Mouse (Mus musculus): ENCODE measurements at regions not wholly inside any gene's neighbourhood (a gene's known extent, or its start where the extent isn't known, plus 50 kb on each side); places are given as distances from the start of the nearest gene placed in this dataset.

DNA sequence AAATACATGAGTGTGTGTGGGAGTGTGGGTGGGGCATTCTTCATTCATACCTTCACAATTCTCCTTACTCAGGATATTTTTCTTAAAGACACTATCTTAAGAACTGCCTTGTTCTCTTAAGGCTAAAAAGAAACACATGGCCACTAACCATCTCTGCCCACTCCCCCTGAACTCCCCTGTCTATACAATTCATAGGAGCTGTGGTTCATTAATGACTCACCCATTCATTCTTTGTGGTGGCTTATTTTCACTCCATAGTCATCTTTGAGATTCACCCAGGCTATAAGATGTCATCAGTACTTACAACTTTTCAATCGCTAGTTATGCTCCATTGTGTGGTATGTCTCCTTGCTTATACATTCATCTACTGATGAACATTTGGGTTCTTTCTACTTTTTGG, 97.7 kb upstream of the Spred1 start:
- no peak for DNase-seq

GRCm38 (mm10) chr2:117027071-117027470, 94.1 kb upstream of the Spred1 start:
- DNase-seq: no peak

GRCm38 (mm10) chr2:117028771-117029170, 92.4 kb upstream of the Spred1 start:
- DNase-seq: peak in 1 of 2 experiments; percentile 7

DNA sequence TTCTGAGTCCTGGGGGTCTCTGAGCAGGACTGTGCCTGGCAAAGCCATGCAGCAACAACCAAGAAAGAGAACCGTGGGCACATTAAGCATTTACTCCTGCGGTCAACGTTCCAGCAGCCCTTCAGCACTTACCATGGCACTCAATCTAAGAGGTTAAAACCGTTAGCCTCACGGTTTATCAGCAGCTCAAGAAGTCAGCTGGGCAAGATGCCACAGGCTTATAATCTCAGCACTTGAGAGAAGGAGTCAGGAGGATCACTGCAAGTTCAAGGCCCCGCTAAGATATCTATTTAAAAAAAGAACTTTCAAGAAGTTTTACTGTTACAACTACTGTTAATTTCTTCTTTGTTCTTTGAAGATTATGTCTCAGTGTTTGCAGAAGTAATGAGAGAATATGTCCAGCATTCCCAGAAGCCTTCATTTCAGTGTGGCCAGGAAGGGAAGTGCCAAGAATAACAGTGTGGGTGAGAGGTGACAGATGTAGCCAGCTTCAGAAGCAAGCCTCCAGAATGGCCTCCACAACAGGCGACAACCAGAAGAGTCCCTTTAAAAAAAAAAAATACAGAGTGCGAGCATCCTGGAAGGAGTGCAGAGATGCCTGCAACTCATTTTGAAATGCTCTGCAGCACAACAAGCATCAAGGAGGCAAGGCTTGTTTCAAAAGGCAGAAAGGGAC, 84.8 kb upstream of the Spred1 start:
- DNase-seq: no peak

DNA sequence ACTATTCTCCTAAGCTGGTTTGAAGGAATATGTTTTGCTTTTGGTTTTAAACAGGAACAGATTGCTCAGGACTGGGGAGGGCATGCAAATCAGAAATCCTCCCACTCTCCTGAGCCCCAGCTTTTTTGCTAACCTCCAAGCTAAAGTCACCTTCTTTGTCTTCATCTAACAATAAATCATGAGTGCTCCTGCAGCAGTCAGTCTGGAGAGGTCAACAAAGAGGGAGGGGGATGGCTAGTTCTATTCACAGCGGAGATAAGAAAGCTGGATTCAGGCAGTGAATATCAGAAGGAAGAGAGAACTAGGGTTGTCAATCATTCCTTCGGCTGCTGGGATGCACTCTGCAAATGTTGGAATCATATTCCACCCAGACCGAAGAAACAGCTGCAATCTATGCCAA, 81.0 kb upstream of the Spred1 start:
- no peak for DNase-seq

DNA sequence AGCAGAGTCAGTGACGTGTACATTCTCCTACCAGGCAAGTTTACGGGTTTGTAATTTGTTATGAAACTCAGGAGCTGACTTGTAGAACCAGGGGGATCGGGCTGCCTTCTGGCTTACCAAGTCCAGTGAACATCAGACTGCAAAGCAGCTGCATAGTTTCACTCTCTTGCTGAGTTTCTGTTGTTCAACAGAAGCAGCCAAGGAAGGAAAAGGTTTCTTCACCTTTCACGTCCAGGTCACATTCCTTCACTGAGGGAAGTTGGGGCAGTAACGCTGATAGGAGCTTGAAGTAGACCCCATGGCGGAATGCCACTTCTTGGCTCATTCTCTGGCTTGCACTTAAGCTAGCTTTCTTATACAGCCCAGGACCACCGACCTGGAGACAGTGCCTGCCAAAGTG, 77.3 kb upstream of the Spred1 start:
- DNase-seq: no peak

DNA sequence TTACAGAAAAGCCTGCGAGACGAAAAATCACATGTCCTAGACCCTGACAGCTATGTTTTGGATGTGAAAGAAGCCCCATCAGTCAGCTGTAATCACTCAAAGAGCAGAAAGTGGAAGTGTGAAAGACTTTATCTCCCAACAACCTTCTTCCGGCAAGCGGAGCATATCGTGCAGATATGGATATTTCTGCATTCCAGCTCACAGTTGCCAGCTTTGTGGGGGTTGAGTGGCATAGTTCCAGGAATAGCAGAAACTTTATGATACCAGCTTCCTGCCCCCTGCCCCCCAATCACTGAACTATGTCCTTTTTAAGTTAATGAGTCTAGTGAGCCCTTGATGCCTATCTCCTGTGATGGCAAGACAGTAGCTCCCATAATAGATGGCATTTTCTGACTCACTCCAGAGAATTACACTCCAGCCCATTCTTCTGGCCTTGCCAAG, 72.9 kb upstream of the Spred1 start:
- no peak for DNase-seq

GRCm38 (mm10) chr2:117050061-117050460, 71.1 kb upstream of the Spred1 start:
- no peak for DNase-seq

DNA sequence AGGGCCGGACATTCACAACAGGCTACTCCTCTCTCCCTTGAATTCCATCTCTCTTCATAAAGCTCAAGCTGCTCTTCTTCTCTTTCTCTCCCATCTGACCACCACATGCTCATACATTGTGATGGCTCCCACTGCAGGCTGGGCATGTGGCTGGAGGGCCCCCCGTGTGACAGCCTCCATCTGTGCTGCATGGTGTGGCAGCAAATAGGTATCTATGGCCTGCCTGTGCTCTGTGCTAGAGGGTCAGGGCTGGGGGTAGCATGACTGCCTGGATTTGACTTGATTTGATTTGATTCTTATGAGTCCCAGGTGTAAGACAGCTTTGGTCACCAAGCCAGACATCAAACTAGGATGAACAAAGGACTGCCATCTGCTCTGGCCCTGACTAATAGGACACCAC, 57.0 kb upstream of the Spred1 start:
- no peak for DNase-seq

GRCm38 (mm10) chr2:117070348-117070747, 50.8 kb upstream of the Spred1 start:
- DNase-seq: no peak

GRCm38 (mm10) chr2:117071098-117071497, 50.1 kb upstream of the Spred1 start:
- no peak for DNase-seq
